Mouse (Mus musculus) Patski (cell line): ENCODE measurements around the gene Foxred1. TPM values are rescaled to one million over a fixed set of nuclear protein-coding genes. Genes with fewer than 3 reads are reported as not detected.

Experiments
- ATAC-seq: fragments of 100-300 bp; one replicate; pipeline ENCODE4 v1.8.0; 2021
- CTCF ChIA-PET: fragments of 350-600 bp; sonication (Branson Sonifier 250); formaldehyde crosslinking; loops from one replicate; lab custom pipeline; 2022; ENCODE audit warnings: inconsistent platforms; lab: Charles Lee
- POLR2A ChIA-PET: fragments of 350-600 bp; sonication (Branson Sonifier 250); formaldehyde crosslinking; loops from one replicate; lab custom pipeline; 2022; ENCODE audit warnings: antibody characterized with exemption, inconsistent platforms; lab: Charles Lee
- DNase-seq: peaks from one replicate; pipeline ENCODE4 v3.0.0-alpha.2; 2011; ENCODE audit warnings: low read depth, low spot score
- H3K27me3 ChIP-seq: fragments of 371-371 bp; one replicate; pipeline ENCODE4 v1.5.1; 2021
- CTCF ChIP-seq: fragments of 100-300 bp; IDR thresholded peaks from one replicate; pipeline ENCODE4 v1.5.1; 2021
- in situ Hi-C: fragments of 300-500 bp; cut with MboI; formaldehyde crosslinking; loops from 3 replicates; pipeline ENCODE4 v1.11.1; 2018; ENCODE audit warnings: low pct_unique_long_range_greater_than_20kb, mixed read lengths
- polyA plus RNA-seq: library from polyadenylated mRNA; unstranded; gene quantifications from one replicate; pipeline ENCODE4 v1.2.3, GENCODE M21; 2021

Gene Foxred1
- polyA plus RNA-seq, 1 experiment from 2014 or later = 38.8 TPM

GRCm38 (mm10) chr9:35156002-35156710 lies 54.7 kb downstream of the Foxred1 start:
- no peak for TF ChIP-seq CTCF
- H3K27me3 ChIP-seq = no peaks in the 10 kb centered on the region
- ChIA-PET CTCF (interaction anchor here (1.2 kb wide), 3 partner anchors 11 to 38 kb away, joined by 4 to 6 read pairs (median 4); no protein-coding TSS in a partner anchor), POLR2A (no interaction called here)
- in situ Hi-C loops = loop anchor here (25.0 kb wide), 2 partner anchors 294 to 494 kb away; no protein-coding TSS in a partner anchor
- ATAC-seq (peak; percentile 47), DNase-seq (no peak)

Other genes with a start within 250 kb of the Foxred1 start
- 53.6 TPM for gene St3gal4, start 91.8 kb downstream of the Foxred1 start, polyA plus RNA-seq
- gene Dcps, start 35.0 kb downstream of the Foxred1 start, polyA plus RNA-seq = 58.1 TPM
- 100 TPM for gene Srpr, start 10.9 kb downstream of the Foxred1 start, polyA plus RNA-seq
- 11.0 TPM for gene Tirap, start 10.8 kb downstream of the Foxred1 start, polyA plus RNA-seq
- 30.5 TPM for gene Fam118b, start 56.8 kb upstream of the Foxred1 start, polyA plus RNA-seq
- 25.6 TPM for gene Rpusd4, start 56.8 kb upstream of the Foxred1 start, polyA plus RNA-seq
- gene Cdon, start 210.1 kb upstream of the Foxred1 start, polyA plus RNA-seq = 35.7 TPM